Mouse (Mus musculus) cerebellum, postnatal 4 days (tissue): ENCODE results near the gene Mylip.

ENCODE experiments used
- DNase-seq, 2 experiments: peaks; one replicate each; pipeline ENCODE4 v3.0.0; 2022; ENCODE audit warnings: low spot score in 2 of 2, mixed read lengths in 1 of 2

Mylip gene

DNA sequence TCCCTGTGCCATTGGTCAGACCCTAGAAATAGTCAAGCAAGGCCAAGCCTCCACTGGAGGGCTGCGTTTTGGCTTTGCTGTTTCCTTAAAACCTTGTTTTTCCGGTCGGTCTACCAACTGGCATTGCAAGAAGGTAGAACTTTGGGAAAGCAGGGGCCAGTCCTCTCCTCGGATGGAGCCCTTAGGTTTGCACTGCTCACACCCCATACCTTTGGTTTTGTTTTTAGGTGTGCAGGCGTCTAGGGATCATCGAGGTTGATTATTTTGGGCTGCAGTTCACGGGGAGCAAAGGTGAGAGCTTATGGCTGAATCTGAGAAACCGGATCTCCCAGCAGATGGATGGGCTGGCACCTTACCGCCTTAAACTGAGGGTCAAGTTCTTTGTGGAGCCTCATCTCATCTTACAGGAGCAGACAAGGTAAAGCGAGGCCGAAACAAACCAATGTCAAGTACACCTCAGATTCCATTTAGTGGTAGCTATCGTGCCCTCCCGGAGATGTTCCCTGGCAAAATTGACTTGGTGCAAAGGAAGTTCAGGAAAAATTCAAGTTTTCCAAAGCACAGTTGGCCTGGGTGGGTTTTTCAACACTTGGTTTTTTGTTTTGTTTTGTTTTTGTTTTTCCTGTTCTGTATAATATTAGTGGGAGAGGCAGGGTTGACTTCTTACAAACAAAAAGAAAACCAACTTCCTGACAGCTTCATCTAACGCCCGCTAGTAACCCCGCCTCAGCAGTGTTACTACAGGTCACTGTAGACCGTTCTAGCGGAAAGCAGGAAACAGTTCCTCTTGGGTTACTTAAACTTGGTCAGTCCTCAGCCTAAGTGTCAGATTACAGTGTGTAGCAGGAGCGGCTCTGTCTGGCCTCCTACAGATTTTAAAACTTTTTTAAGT lies 1.7 kb downstream of the Mylip start:
- DNase-seq = no peak

DNA sequence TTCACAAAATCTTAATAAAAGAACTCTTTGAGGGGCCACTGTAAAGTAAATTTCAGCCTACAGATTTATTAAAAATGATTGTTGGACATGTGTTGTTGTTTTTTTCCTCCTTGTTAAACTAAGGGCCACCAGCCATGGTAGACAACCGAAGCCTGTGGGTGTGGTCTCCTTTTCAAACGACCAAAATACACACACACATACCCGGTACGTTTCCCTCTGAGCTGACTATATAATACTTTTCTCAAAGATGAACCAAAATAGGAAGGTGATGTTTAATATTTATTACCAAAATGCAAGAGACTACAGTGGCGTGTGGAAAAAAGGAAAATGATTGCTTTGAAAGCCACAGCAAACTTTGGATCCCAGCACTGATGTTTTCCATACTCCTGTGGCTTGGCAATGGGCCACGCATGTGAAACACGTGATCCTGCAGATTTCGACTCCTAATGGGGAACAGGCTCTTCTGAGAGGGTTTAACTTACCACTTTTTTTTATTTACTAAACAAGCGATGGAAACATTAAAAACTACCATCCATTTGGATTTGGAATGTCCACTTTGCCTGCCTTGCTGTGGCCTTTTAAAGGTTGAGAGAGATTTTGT lies 2.4 kb downstream of the Mylip start:
- no peak for DNase-seq

DNA sequence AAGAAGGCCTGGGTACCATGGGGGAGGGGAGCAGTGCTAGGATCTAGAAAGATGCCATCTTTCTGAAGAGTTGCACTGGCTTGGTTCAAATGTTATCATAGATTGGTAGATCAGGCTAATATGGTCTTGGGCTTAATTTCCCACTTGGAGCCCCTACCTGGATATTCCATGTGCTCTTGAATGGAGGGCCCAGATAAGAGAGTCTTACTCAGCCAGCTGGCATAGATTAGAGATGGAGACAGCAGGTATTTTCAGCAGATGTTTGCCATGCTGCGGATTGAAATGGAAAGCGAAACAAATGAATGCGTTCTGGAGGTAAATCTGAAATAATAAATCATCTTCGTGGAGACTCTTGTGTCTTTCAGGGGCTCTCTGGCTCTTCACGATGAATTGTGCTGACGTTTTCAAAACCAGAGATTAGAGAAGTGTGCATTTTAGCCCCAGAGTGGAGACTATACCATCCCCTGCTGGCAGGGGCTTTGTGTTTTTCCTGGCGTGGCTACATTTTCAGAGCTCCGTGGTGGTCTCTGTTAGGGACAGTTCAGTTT lies 4.8 kb downstream of the Mylip start:
- no peak for DNase-seq

DNA sequence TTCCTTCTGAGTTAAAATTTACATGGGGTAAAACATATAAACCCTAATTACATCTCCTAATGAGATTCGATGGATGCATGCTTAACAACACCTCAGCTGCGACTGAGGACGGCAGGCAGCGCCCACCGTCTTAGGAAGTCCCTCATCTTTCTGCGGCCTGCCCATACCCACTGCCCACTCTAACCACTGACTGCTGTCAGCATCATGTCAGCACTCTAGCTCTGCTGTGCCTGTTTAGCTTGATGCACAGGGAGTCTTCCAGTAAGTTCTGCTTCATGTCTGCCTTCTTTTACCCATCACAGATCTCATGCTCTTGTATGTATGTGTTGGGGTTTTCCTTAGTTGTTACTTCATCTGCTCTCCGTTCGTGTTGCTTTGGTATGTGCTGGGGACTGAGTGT lies 7.2 kb downstream of the Mylip start:
- DNase-seq = no peak

DNA sequence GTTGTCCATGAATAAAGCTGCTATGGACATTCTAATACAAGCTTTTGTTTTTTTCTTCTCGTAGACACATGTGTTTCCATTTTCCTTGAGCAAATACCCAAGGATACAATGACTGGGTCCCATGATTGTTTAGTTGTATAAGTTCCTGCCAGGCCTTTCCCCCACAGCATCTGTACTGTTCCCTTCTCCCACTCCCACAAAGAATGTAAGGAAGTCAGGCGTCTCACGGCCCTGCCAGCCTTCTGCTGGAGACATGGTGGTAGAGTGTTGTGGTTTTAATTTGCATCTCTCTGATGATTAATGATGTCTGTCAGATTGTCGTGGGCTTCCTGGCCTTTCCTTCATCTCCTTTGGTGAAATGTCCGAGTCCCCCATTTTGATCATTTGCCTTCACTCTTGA lies 7.7 kb downstream of the Mylip start:
- no peak for DNase-seq

DNA sequence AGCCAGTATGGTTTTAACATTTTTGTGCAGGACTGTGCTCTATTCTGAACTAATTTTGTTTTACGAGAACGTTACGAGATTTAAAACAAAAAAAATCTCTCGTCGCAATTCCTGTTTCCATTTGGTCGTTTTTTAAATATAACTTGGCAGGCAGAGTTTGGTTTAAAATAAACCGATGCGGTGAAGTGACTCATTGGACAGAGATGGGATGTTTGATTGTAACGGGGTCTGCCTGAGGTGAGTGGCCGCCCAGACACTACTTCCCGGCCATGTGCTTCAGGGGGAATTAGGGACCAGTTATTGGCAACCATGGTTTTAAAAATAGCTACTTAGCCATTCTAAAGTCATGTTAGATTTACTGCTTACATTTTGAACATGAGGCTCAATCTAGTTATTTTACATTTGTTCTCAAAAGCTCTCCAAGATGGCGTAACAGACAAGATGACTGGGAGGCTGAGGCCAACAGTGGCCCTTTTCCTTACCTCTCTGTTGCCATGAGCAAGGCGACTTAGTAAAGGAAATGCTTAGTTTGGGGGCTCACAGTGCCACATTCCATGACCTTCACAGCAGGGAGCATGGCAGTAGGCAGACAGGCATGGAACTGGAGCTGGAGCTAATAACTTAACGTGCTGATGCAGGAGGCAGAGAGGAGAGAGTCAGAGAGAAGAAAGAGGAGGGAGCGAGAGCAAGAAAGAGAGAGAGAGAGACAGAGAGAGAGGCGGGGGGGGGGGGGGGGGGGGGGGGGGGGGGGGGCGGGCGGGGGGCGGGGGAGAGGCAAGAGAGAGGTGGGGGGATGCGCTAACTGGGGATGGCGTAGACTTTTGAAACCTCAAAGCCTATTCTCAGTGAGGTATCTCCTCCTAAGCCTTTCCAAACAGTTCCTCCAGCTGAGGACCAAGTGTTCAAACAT lies 8.6 kb downstream of the Mylip start:
- no peak for DNase-seq

DNA sequence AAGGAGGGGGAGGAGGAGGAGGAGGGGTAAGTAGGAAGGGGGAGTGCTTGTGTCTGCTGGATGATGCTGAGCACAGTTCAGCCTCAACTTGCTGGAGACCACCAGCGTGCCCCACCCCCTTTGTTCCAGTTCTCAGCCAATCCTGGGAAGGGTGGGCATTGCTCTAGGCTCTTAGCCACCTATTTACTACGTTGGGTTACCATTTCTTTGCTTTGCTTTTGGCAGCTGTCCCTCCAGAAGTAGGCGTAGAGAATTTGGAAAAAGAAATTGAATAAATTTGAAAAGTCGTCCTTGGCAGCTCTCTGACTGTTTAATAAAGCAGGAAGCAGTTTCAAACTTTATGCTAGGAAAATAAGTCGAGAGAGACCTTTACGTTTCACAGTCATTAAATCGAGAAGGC lies 11.2 kb downstream of the Mylip start:
- no peak for DNase-seq

DNA sequence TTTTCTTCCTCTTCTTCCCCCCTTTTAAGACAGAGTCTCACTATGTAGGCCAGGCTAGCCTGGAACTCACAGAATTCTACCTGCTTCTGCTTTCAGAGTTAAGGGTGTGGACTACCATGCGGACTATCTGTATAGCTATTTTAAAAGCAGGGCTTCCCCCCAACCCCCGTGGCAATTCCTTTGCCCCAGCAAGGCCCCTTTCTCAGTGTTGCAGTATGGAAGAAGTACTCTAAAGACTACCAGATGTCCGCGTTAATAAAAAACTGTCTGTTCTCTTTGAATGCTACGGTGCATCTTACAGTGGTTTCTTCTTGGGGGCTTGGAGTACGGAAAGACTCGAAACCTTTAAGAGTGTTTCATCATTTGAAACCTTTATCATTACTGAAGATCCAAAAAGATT lies 12.3 kb downstream of the Mylip start:
- no peak for DNase-seq

DNA sequence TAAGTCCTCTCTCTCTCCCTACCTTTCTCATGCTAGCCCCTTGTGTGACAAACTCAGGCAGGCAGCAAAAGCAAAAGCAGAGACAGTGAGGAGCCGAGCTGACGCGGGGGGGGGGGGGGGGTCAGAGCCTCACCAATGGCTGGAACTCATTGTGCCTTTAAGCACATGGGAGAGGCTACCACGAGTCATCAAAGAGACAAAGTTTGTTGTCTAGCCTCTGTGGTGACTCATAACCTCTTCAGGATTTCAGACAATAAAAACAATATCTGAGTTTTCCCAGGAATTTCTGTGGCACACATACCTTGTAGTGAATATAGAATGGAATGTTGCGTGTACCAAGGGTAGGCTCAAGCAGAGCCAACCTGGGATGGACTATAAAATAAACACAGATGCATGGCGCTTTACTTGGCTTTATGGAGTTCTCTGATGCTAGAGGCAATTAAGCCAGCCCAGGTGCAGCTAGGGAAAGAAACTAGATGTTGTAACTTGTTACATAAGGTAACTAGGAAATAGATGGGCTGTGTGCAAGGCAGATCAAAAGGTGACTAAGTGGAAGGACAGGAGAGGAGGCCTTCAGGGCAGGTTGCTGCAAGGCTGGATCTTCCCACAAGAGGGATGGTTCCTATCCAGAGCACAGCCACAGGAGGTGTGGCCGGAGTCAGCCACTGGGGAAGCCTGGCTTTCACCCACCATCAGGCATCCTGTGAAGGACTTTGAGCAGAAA lies 12.9 kb downstream of the Mylip start:
- DNase-seq = no peak

DNA sequence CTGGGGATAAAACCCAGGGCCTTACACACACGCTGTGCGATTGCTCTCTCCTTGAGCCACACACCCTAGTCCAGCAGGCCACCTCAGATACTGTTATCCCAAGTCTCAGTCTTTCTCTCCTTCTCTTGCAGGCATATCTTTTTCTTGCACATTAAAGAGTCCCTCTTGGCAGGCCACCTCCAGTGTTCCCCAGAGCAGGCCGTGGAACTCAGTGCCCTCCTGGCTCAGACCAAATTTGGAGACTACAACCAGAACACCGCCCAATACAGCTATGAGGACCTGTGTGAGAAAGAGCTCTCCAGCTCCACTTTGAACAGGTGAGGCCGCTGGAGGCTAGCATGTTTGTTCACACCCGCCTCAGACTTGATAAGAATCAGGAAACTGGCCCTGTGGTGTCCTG lies 14.7 kb downstream of the Mylip start:
- DNase-seq = no peak

DNA sequence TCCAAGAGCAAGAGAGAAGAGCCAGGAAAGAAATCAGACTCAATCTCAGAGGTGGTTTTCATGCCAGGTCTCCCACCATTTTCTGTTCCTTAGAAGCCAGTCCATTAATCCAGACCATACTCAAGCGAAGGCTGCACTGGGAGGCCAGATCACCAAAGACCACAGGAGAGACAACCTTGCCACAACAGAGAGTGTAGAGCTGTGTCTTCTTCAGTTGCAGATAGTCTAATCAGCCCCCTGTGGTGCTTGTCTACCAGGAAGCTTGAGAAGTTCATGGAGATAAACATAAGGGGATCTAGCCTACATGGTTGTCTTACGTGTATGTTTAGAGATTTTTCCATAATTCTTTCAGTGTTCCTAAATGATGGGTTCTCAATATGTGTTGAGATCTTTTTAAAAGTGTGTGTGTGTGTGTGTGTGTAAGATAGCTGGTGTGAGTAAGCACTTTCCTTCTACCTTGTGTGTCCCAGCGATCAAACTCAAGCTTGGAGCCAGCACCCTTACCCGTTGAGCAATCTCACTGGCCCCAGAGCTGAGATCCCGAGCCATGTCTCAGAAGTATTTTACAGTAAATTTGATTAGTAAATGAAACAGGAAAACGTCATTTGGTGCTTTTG lies 15.8 kb downstream of the Mylip start:
- no peak for DNase-seq

DNA sequence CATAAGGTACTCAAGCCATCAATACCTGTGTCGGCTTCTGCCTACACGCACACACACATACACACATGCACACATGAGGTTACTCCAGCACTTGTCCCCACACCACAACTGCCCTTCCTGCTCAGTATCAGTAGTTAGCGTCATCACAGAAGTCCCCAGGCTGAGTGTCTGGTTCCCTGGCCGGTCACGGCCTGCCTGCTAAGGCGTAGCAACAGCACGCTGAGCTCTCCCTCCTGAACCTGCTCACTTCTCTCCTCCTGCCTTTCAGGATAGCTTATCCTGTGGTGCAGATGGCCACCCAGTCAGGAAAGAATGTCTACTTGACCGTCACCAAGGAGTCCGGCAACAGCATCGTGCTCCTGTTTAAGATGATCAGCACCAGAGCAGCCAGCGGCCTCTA lies 16.7 kb downstream of the Mylip start:
- DNase-seq = no peak

DNA sequence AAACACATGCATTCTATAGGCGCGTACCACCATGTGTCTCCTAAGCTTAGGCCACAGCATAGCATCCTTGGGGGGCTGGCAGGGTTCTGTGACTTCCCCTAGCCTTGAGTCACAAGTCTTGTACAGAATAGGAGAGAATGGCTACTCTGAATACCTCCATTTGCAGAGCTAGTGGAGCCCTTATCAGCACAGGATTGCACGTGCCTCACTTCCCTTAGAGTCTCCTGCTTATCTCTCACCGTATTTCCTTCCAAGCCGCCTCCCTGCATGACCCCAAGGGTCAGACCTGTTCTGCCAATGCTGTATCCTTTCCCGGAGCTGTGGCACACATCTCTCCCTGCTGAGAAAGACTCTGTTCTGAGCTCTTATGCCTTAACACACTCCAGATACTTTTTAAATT lies 17.2 kb downstream of the Mylip start:
- no peak for DNase-seq

DNA sequence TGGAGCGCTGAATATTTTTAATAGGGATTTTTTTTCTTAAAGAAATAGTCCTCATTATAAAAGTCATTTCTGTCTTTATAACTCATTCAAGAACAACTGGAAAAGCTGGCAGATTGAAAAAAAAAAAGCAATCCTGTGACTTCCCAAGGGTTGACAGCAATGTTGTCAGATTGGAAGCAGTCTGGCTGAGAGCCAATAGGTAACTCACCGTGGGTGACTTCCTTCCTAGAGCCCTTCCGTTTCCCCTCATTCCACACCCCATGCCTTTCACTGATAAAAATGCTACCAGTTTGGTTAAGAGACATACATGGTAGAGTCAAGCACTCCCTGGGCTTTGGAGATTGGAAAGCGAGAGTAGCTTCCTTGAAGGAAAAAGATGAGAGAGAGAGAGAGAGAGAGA lies 21.4 kb downstream of the Mylip start:
- DNase-seq = no peak

DNA sequence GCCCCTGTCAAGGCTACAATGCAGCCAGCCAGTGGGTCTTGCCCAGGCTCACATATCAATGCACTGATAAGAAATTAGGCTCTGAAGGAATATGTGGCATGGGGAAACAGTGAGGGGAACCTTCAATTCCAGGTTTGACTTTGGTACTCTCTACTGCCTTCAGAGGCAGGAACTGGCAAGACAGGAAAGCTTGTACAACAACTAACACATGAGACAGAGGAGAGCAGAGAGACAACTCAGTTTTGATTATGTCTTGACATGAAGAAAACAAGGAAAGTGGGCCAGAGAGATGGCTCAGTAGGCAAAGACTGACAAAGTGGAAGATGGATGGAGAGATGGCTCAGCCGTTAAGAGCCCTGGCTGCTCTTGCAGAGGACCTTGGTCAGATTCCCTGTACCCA lies 23.5 kb downstream of the Mylip start:
- no peak for DNase-seq

DNA sequence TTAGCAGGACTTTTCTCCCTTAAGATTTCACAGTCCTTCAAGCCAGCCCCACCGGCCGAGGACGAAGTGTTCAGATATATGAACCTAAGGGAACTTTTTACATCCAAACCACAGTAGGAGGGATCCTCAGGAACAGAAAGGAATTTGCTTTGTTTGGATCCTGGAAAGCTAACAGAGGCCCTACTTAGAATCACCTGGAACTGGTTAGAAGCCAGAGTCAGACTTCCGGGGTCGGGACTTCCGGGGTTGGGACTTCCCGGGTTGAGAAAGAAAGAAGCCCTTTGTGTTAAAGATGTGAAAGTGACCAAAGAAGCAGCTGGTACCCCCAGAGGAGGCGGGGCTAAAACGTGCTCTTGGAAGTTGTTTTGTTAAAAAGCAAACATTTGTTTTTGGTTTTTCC lies 24.5 kb downstream of the Mylip start:
- DNase-seq = no peak

DNA sequence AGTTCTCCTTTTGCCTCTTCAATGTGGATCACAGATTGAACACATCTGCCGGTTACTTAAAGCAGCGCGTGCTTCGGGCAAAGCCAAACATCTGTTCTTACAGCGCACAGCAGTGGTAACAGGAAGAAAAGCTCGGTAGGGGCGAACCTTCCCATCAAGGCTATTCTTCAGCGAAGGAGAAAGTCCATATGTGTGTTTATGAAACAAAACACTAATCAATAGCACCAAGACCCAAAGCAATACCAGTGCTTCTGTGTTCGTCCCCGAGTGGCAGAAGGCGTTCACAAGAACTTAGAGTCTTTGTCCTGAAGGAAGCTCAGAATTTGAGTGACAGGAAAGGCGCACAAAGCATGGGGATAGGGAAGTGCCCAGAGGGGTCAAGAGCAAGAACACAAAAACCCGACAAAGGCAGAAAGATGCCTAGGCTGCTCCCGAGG lies 27.1 kb downstream of the Mylip start:
- no peak for DNase-seq

DNA sequence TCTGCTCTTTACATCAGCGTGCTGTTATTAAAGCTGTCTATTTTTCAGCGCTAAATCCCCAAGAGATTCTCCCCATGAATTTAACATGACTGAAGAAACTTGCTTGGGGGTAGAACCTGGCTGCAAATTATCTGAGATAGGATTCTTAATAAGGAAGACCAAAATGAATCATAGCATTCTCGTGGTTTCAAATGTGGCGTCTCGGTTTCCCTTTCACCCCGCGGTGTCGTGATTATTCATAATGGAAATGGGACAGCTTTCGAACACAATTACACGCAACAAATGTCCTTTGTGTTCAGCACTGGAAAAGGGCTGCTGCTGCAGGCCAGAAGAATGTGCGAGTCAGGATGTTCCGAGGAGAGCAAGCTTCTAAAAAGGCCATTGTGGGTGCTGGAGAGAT lies 29.4 kb downstream of the Mylip start:
- DNase-seq = no peak

DNA sequence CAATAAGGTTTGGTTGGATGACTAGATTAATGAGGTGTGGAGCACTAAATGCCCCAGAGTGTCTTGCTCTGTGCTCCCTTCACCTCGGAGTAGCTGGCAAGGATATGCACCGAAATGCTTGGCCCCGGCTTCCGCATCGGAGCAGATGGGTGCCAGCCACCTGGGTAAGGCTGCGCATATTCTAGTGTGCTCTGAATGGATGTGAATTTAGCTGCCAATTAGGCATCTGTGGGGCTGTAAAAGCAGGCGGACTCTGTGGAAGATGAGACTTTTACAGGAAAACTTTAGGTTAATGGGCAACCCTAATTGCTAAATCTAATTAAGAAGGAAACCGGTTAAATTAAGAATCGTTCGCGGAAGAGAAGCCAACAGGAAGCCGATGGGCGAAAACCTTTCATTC lies 32.7 kb downstream of the Mylip start:
- no peak for DNase-seq

DNA sequence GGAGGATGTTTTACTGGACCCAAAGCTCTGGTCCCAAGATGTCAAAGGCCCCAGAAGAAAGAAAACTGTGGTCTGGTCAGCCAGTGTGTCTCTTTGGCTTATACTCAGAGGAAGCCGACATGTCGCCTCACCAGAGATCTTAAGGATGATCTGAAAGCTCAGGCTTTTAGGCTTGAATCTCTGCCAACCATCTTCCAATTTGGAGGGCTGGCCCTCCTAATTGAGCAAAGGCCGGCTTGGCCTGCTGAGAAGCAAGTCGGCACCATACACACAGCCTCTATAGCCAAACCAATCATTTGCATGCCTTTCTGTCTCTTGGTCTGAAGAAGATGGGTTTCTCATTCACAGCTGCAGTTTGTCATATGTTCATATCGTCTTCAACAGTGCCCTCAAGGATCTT lies 33.2 kb downstream of the Mylip start:
- DNase-seq = peak in 1 of 2 experiments; percentile 15

DNA sequence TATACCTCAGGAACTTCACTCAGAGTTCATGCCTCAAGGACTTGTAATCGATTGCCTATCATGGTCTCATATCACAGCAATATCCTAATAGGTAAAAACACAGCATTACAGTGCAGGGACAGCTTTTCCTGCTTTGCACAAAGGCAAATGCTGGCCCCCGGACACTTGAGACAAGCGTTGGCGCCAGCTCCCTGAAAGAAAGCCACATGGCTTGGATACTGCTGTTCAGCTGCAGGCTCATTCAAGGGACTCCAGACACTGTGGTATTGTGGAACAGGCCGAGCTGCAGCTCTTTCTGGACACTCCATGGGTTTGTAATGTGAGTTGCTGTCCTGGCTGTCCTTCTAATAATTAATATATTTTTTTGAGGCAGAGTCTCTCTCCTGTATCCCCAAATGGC lies 34.4 kb downstream of the Mylip start:
- DNase-seq = peak in 1 of 2 experiments; percentile 20
